Mouse (Mus musculus) cerebellum, adult 18-20 months (tissue): ENCODE measurements around the gene Rasgef1a.

Source experiments
- DNase-seq, 2 experiments: peaks; one replicate each; pipeline ENCODE4 v3.0.0; 2021

The Rasgef1a gene

GRCm38 (mm10) chr6:118138731-118139709 is 127.8 kb downstream of the Rasgef1a start, which contains the start of gene Csgalnact2:
Gene Csgalnact2, minus strand, starts transcription at chr6:118139140.
- DNase-seq = peak; percentile 91 to 97

- DNase-seq = no peak
Measured at GRCm38 (mm10) chr6:118140961-118141360, 129.7 kb downstream of the Rasgef1a start.
